Mouse (Mus musculus): ENCODE data around the gene Mapk8ip2. TPM values are rescaled to one million over a fixed set of nuclear protein-coding genes. Genes with fewer than 3 reads are reported as not detected.

The Mapk8ip2 gene
- polyA plus RNA-seq (2014; fragmentation: Illumina TruSeq; extraction: RNeasy Lipid Tissue Mini Kit (QIAGEN cat#74804); ENCODE audit: low read depth, low replicate concordance), result 1.3 TPM

GRCm38 (mm10) chr15:89453865-89454478 is at the start of gene Mapk8ip2:
Mapk8ip2 (plus strand) TSS chr15:89453913.

GRCm38 (mm10) chr15:89410118-89410517 is 43.6 kb upstream of the Mapk8ip2 start, which contains the start of gene Syce3:
Syce3 (minus strand) TSS chr15:89410503.

GRCm38 (mm10) chr15:89425711-89426121 is 28.0 kb upstream of the Mapk8ip2 start, which contains the start of gene Cpt1b:
Cpt1b (minus strand) TSS chr15:89425863.

GRCm38 (mm10) chr15:89429352-89430221 is 24.1 kb upstream of the Mapk8ip2 start, which contains the start of the genes C730034F03Rik, Gm44502 and Chkb:
C730034F03Rik (plus strand) TSS chr15:89429589.
Gm44502 (minus strand) TSS chr15:89429696.
Chkb (minus strand) TSS chr15:89429908.

GRCm38 (mm10) chr15:89477091-89477491 is 23.4 kb downstream of the Mapk8ip2 start, which contains the start of gene Arsa:
Arsa (minus strand) TSS chr15:89477425.

GRCm38 (mm10) chr15:89498961-89499688 is 45.4 kb downstream of the Mapk8ip2 start, which contains the start of gene Shank3:
Shank3 (plus strand) TSS chr15:89499623.

Other genes with a start within 250 kb of the Mapk8ip2 start
- 28.3 TPM for gene Ppp6r2, start 242.4 kb upstream of the Mapk8ip2 start, polyA plus RNA-seq (2014; fragmentation: Illumina TruSeq; extraction: RNeasy Lipid Tissue Mini Kit (QIAGEN cat#74804); ENCODE audit: low read depth, low replicate concordance)
- gene Sbf1, start 138.6 kb upstream of the Mapk8ip2 start, polyA plus RNA-seq (2014; fragmentation: Illumina TruSeq; extraction: RNeasy Lipid Tissue Mini Kit (QIAGEN cat#74804); ENCODE audit: low read depth, low replicate concordance), result 51.1 TPM
- not detected for gene Adm2, start 131.2 kb upstream of the Mapk8ip2 start, polyA plus RNA-seq (2014; fragmentation: Illumina TruSeq; extraction: RNeasy Lipid Tissue Mini Kit (QIAGEN cat#74804); ENCODE audit: low read depth, low replicate concordance)
- gene Miox, start 119.5 kb upstream of the Mapk8ip2 start, polyA plus RNA-seq (2014; fragmentation: Illumina TruSeq; extraction: RNeasy Lipid Tissue Mini Kit (QIAGEN cat#74804); ENCODE audit: low read depth, low replicate concordance), result not detected
- gene Lmf2, start 98.3 kb upstream of the Mapk8ip2 start, polyA plus RNA-seq (2014; fragmentation: Illumina TruSeq; extraction: RNeasy Lipid Tissue Mini Kit (QIAGEN cat#74804); ENCODE audit: low read depth, low replicate concordance), result 32.8 TPM
- 63.2 TPM for gene Ncaph2, start 98.2 kb upstream of the Mapk8ip2 start, polyA plus RNA-seq (2014; fragmentation: Illumina TruSeq; extraction: RNeasy Lipid Tissue Mini Kit (QIAGEN cat#74804); ENCODE audit: low read depth, low replicate concordance)
- 11.2 TPM for gene Sco2, start 80.1 kb upstream of the Mapk8ip2 start, polyA plus RNA-seq (2014; fragmentation: Illumina TruSeq; extraction: RNeasy Lipid Tissue Mini Kit (QIAGEN cat#74804); ENCODE audit: low read depth, low replicate concordance)
- 1.2 TPM for gene Tymp, start 76.9 kb upstream of the Mapk8ip2 start, polyA plus RNA-seq (2014; fragmentation: Illumina TruSeq; extraction: RNeasy Lipid Tissue Mini Kit (QIAGEN cat#74804); ENCODE audit: low read depth, low replicate concordance)
- gene Odf3b, start 74.6 kb upstream of the Mapk8ip2 start, polyA plus RNA-seq (2014; fragmentation: Illumina TruSeq; extraction: RNeasy Lipid Tissue Mini Kit (QIAGEN cat#74804); ENCODE audit: low read depth, low replicate concordance), result 7.9 TPM
- gene Klhdc7b, start 69.0 kb upstream of the Mapk8ip2 start, polyA plus RNA-seq (2014; fragmentation: Illumina TruSeq; extraction: RNeasy Lipid Tissue Mini Kit (QIAGEN cat#74804); ENCODE audit: low read depth, low replicate concordance), result not detected
- gene Syce3, start 43.4 kb upstream of the Mapk8ip2 start, polyA plus RNA-seq (2014; fragmentation: Illumina TruSeq; extraction: RNeasy Lipid Tissue Mini Kit (QIAGEN cat#74804); ENCODE audit: low read depth, low replicate concordance), result 2.0 TPM
- 5.2 TPM for gene Cpt1b, start 28.1 kb upstream of the Mapk8ip2 start, polyA plus RNA-seq (2014; fragmentation: Illumina TruSeq; extraction: RNeasy Lipid Tissue Mini Kit (QIAGEN cat#74804); ENCODE audit: low read depth, low replicate concordance)
- gene C730034F03Rik, start 24.3 kb upstream of the Mapk8ip2 start, polyA plus RNA-seq (2014; fragmentation: Illumina TruSeq; extraction: RNeasy Lipid Tissue Mini Kit (QIAGEN cat#74804); ENCODE audit: low read depth, low replicate concordance), result 2.6 TPM
- gene Gm44502, start 24.2 kb upstream of the Mapk8ip2 start, polyA plus RNA-seq (2014; fragmentation: Illumina TruSeq; extraction: RNeasy Lipid Tissue Mini Kit (QIAGEN cat#74804); ENCODE audit: low read depth, low replicate concordance), result 0.07 TPM
- 58.0 TPM for gene Chkb, start 24.0 kb upstream of the Mapk8ip2 start, polyA plus RNA-seq (2014; fragmentation: Illumina TruSeq; extraction: RNeasy Lipid Tissue Mini Kit (QIAGEN cat#74804); ENCODE audit: low read depth, low replicate concordance)
- 25.1 TPM for gene Arsa, start 23.5 kb downstream of the Mapk8ip2 start, polyA plus RNA-seq (2014; fragmentation: Illumina TruSeq; extraction: RNeasy Lipid Tissue Mini Kit (QIAGEN cat#74804); ENCODE audit: low read depth, low replicate concordance)
- 13.8 TPM for gene Shank3, start 45.7 kb downstream of the Mapk8ip2 start, polyA plus RNA-seq (2014; fragmentation: Illumina TruSeq; extraction: RNeasy Lipid Tissue Mini Kit (QIAGEN cat#74804); ENCODE audit: low read depth, low replicate concordance)
- 2.9 TPM for gene Acr, start 114.4 kb downstream of the Mapk8ip2 start, polyA plus RNA-seq (2014; fragmentation: Illumina TruSeq; extraction: RNeasy Lipid Tissue Mini Kit (QIAGEN cat#74804); ENCODE audit: low read depth, low replicate concordance)
- 21.9 TPM for gene Rabl2, start 138.0 kb downstream of the Mapk8ip2 start, polyA plus RNA-seq (2014; fragmentation: Illumina TruSeq; extraction: RNeasy Lipid Tissue Mini Kit (QIAGEN cat#74804); ENCODE audit: low read depth, low replicate concordance)

Data from adipose tissue, adult 10 weeks (tissue).